Mouse (Mus musculus): ENCODE data around the gene Rbfox1. TPM values are rescaled to one million over a fixed set of nuclear protein-coding genes. Genes with fewer than 3 reads are reported as not detected.

The Rbfox1 gene
- polyA plus RNA-seq, 1 experiment from 2014 or later, result 2.9 TPM

GRCm38 (mm10) chr16:6264557-6264956 is 379.4 kb downstream of the Rbfox1 start:
- Histone ChIP-seq H3K4me3 (no peak overlapping the region), H3K36me3 (no peaks in the 10 kb centered on the region), H3K4me2 (replicated peaks) (no peak overlapping the region), H3K9ac (no peak overlapping the region), H3K27me3 (no peaks in the 10 kb centered on the region), H3K27ac (no peak overlapping the region), H3K4me1 (no peaks in the 10 kb centered on the region), H3K9me3 (no peaks in the 10 kb centered on the region)
- WGBS, result 77% methylated on average over 8 of the region's 8 CpGs
- no peak for ATAC-seq (ENCODE audit: insufficient number of reproducible peaks, insufficient read depth, low FRiP score, low TSS enrichment)

GRCm38 (mm10) chr16:6265610-6266009 is 380.5 kb downstream of the Rbfox1 start:
- no peak overlapping the region for H3K4me2 ChIP-seq (replicated peaks)
- no peaks in the 10 kb centered on the region for H3K36me3 ChIP-seq
- H3K27ac ChIP-seq, result no peak overlapping the region
- ATAC-seq (ENCODE audit: insufficient number of reproducible peaks, insufficient read depth, low FRiP score, low TSS enrichment), result no peak
- no peaks in the 10 kb centered on the region for H3K9me3 ChIP-seq
- no peaks in the 10 kb centered on the region for H3K4me1 ChIP-seq
- H3K27me3 ChIP-seq, result no peaks in the 10 kb centered on the region
- no peak overlapping the region for H3K9ac ChIP-seq
- no peak overlapping the region for H3K4me3 ChIP-seq
- 75% methylated on average over 3 of the region's 3 CpGs for WGBS

- H3K4me3 ChIP-seq, result no peak overlapping the region
- no peak overlapping the region for H3K9ac ChIP-seq
- no peaks in the 10 kb centered on the region for H3K4me1 ChIP-seq
- H3K4me2 ChIP-seq (replicated peaks), result no peak overlapping the region
- no peaks in the 10 kb centered on the region for H3K36me3 ChIP-seq
- ATAC-seq (ENCODE audit: insufficient number of reproducible peaks, insufficient read depth, low FRiP score, low TSS enrichment), result no peak
- WGBS, result 70% methylated on average over 7 of the region's 7 CpGs
- no peak overlapping the region for H3K27ac ChIP-seq
- no peaks in the 10 kb centered on the region for H3K9me3 ChIP-seq
- H3K27me3 ChIP-seq, result no peaks in the 10 kb centered on the region
These were observed 386.6 kb downstream of the Rbfox1 start for GRCm38 (mm10) chr16:6271596-6272370.

- H3K4me2 ChIP-seq (replicated peaks), result no peak overlapping the region
- whole genome bisulfite sequencing, result 86% methylated on average over 4 of the region's 4 CpGs
- no peaks in the 10 kb centered on the region for H3K27me3 ChIP-seq
- H3K9me3 ChIP-seq, result no peaks in the 10 kb centered on the region
- no peak for ATAC-seq (ENCODE audit: insufficient number of reproducible peaks, insufficient read depth, low FRiP score, low TSS enrichment)
- H3K27ac ChIP-seq, result no peak overlapping the region
- no peaks in the 10 kb centered on the region for H3K36me3 ChIP-seq
- no peaks in the 10 kb centered on the region for H3K4me1 ChIP-seq
- H3K9ac ChIP-seq, result no peak overlapping the region
- H3K4me3 ChIP-seq, result no peak overlapping the region
These were observed 398.3 kb downstream of the Rbfox1 start for GRCm38 (mm10) chr16:6283496-6283895.

GRCm38 (mm10) chr16:6284317-6284716 is 399.2 kb downstream of the Rbfox1 start:
- H3K27ac ChIP-seq, result no peak overlapping the region
- H3K4me3 ChIP-seq, result no peak overlapping the region
- H3K9ac ChIP-seq, result no peak overlapping the region
- ATAC-seq (ENCODE audit: insufficient number of reproducible peaks, insufficient read depth, low FRiP score, low TSS enrichment), result no peak
- H3K9me3 ChIP-seq, result no peaks in the 10 kb centered on the region
- no peaks in the 10 kb centered on the region for H3K4me1 ChIP-seq
- 46% methylated on average over 4 of the region's 4 CpGs for WGBS
- H3K4me2 ChIP-seq (replicated peaks), result no peak overlapping the region
- H3K36me3 ChIP-seq, result no peaks in the 10 kb centered on the region
- H3K27me3 ChIP-seq, result no peaks in the 10 kb centered on the region

- Histone ChIP-seq H3K4me1 (no peaks in the 10 kb centered on the region), H3K9ac (no peak overlapping the region), H3K36me3 (no peaks in the 10 kb centered on the region), H3K4me3 (no peak overlapping the region), H3K4me2 (replicated peaks) (no peak overlapping the region), H3K9me3 (no peaks in the 10 kb centered on the region), H3K27me3 (no peaks in the 10 kb centered on the region), H3K27ac (no peak overlapping the region)
- no peak for ATAC-seq (ENCODE audit: insufficient number of reproducible peaks, insufficient read depth, low FRiP score, low TSS enrichment)
- WGBS, result 71% methylated on average over 2 of the region's 2 CpGs
These were observed 402.5 kb downstream of the Rbfox1 start for GRCm38 (mm10) chr16:6287699-6288098.

GRCm38 (mm10) chr16:6300112-6300511 is 415.0 kb downstream of the Rbfox1 start:
- Histone ChIP-seq H3K27me3 (no peaks in the 10 kb centered on the region), H3K4me3 (no peak overlapping the region), H3K4me2 (replicated peaks) (no peak overlapping the region), H3K9me3 (no peaks in the 10 kb centered on the region), H3K9ac (no peak overlapping the region), H3K4me1 (no peaks in the 10 kb centered on the region), H3K36me3 (no peaks in the 10 kb centered on the region), H3K27ac (no peak overlapping the region)
- WGBS, result 76% methylated on average over 5 of the region's 5 CpGs
- ATAC-seq (ENCODE audit: insufficient number of reproducible peaks, insufficient read depth, low FRiP score, low TSS enrichment), result no peak

GRCm38 (mm10) chr16:6303082-6303481 is 417.9 kb downstream of the Rbfox1 start:
- no peak for ATAC-seq (ENCODE audit: insufficient number of reproducible peaks, insufficient read depth, low FRiP score, low TSS enrichment)
- 56% methylated on average over 1 of the region's 1 CpGs for WGBS
- Histone ChIP-seq H3K4me3 (no peak overlapping the region), H3K36me3 (no peaks in the 10 kb centered on the region), H3K9ac (no peak overlapping the region), H3K9me3 (no peaks in the 10 kb centered on the region), H3K27ac (no peak overlapping the region), H3K4me1 (no peaks in the 10 kb centered on the region), H3K27me3 (no peaks in the 10 kb centered on the region), H3K4me2 (replicated peaks) (no peak overlapping the region)

- no peak overlapping the region for H3K4me2 ChIP-seq (replicated peaks)
- H3K4me3 ChIP-seq, result no peak overlapping the region
- H3K36me3 ChIP-seq, result no peaks in the 10 kb centered on the region
- H3K9ac ChIP-seq, result no peak overlapping the region
- H3K27ac ChIP-seq, result no peak overlapping the region
- no peak for ATAC-seq (ENCODE audit: insufficient number of reproducible peaks, insufficient read depth, low FRiP score, low TSS enrichment)
- no peaks in the 10 kb centered on the region for H3K27me3 ChIP-seq
- no peaks in the 10 kb centered on the region for H3K9me3 ChIP-seq
- no peaks in the 10 kb centered on the region for H3K4me1 ChIP-seq
These were observed 424.8 kb downstream of the Rbfox1 start for GRCm38 (mm10) chr16:6309940-6310339.

GRCm38 (mm10) chr16:6310744-6311678 is 425.9 kb downstream of the Rbfox1 start:
- Histone ChIP-seq H3K4me3 (no peak overlapping the region), H3K4me1 (no peaks in the 10 kb centered on the region), H3K9ac (no peak overlapping the region), H3K27me3 (no peaks in the 10 kb centered on the region), H3K4me2 (replicated peaks) (no peak overlapping the region), H3K36me3 (no peaks in the 10 kb centered on the region), H3K9me3 (no peaks in the 10 kb centered on the region), H3K27ac (no peak overlapping the region)
- 76% methylated on average over 18 of the region's 18 CpGs for WGBS
- ATAC-seq (ENCODE audit: insufficient number of reproducible peaks, insufficient read depth, low FRiP score, low TSS enrichment), result no peak

GRCm38 (mm10) chr16:6313689-6314088 is 428.5 kb downstream of the Rbfox1 start:
- WGBS, result 78% methylated on average over 6 of the region's 6 CpGs
- H3K4me2 ChIP-seq (replicated peaks), result no peak overlapping the region
- H3K4me3 ChIP-seq, result no peak overlapping the region
- H3K27ac ChIP-seq, result no peak overlapping the region
- H3K9me3 ChIP-seq, result no peaks in the 10 kb centered on the region
- H3K9ac ChIP-seq, result no peak overlapping the region
- no peaks in the 10 kb centered on the region for H3K4me1 ChIP-seq
- no peaks in the 10 kb centered on the region for H3K27me3 ChIP-seq
- no peak for ATAC-seq (ENCODE audit: insufficient number of reproducible peaks, insufficient read depth, low FRiP score, low TSS enrichment)
- H3K36me3 ChIP-seq, result no peaks in the 10 kb centered on the region

- Histone ChIP-seq H3K36me3 (no peaks in the 10 kb centered on the region), H3K27ac (no peak overlapping the region), H3K9ac (no peak overlapping the region), H3K4me1 (no peaks in the 10 kb centered on the region), H3K4me3 (no peak overlapping the region), H3K4me2 (replicated peaks) (no peak overlapping the region), H3K9me3 (no peaks in the 10 kb centered on the region), H3K27me3 (no peaks in the 10 kb centered on the region)
- 37% methylated on average over 1 of the region's 1 CpGs for WGBS
- ATAC-seq (ENCODE audit: insufficient number of reproducible peaks, insufficient read depth, low FRiP score, low TSS enrichment), result no peak
These were observed 439.7 kb downstream of the Rbfox1 start for GRCm38 (mm10) chr16:6324832-6325231.

Data from embryonic facial prominence, embryonic 12.5 days (tissue).